Mouse (Mus musculus) kidney, embryonic 16.5 days (tissue): Measurements from ENCODE around the gene Senp1. TPM values are rescaled to one million over a fixed set of nuclear protein-coding genes. Genes with fewer than 3 reads are reported as not detected.
A peak's percentile ranks its signal among the peaks of the same experiment; 100 is the strongest.

Experiments
- ATAC-seq: fragments of 200-750 bp; cut with Nextera tagmentation; 2 replicates; pipeline ENCODE4 v1.8.0; 2017; ENCODE audit warnings: moderate TSS enrichment; ENCODE audit not compliant: low FRiP score, low TSS enrichment
- H3K27ac ChIP-seq: fragments of 300-500 bp; sonication (generic); 2 replicates; pipeline ENCODE4 v1.5.1; 2014; ENCODE audit warnings: low read length
- H3K27me3 ChIP-seq: fragments of 300-500 bp; sonication (generic); 2 replicates; pipeline ENCODE4 v1.6.1; 2014; ENCODE audit warnings: low read length, control low read depth, mixed read lengths; ENCODE audit not compliant: insufficient read depth
- H3K36me3 ChIP-seq: fragments of 300-500 bp; sonication (generic); 2 replicates; pipeline ENCODE4 v1.6.1; 2014; ENCODE audit warnings: low read length, control low read depth, mixed read lengths; ENCODE audit not compliant: insufficient read depth
- H3K4me1 ChIP-seq: fragments of 300-500 bp; sonication (generic); 2 replicates; pipeline ENCODE4 v1.6.1; 2014; ENCODE audit warnings: low read length, control low read depth, mixed read lengths; ENCODE audit not compliant: insufficient read depth
- H3K4me2 ChIP-seq: fragments of 300-500 bp; sonication (generic); replicated peaks from 2 replicates; pipeline ENCODE4 v1.6.1; 2014; ENCODE audit warnings: low read depth, low read length
- H3K4me3 ChIP-seq: fragments of 300-500 bp; sonication (generic); 2 replicates; pipeline ENCODE4 v1.5.1; 2014; ENCODE audit warnings: mild to moderate bottlenecking, low read length
- H3K9ac ChIP-seq: fragments of 300-500 bp; sonication (generic); replicated peaks from 2 replicates; pipeline ENCODE4 v1.6.1; 2014; ENCODE audit warnings: low read length
- H3K9me3 ChIP-seq: fragments of 300-500 bp; sonication (generic); 2 replicates; pipeline ENCODE4 v1.6.1; 2016; ENCODE audit warnings: low read length, control low read depth
- WGBS: fragments of 180-500 bp; shearing (Covaris S2); extraction: QIAGEN DNeasy Blood & Tissue Kit; methylation state at CpG from one replicate; pipeline ENCODE4 v1.1.7; 2014; 5-methylcytosine and 5-hydroxymethylcytosine counted together
- polyA plus RNA-seq: library from polyadenylated mRNA; unstranded; fragments of >200 nt; fragmentation: Nextera tagmentation; extraction: Ambion mirVana; gene quantifications from 2 replicates; pipeline ENCODE4 v1.2.1, GENCODE M21; 2015

Senp1 gene
- polyA plus RNA-seq, 1 experiment from 2014 or later = 29.9 TPM

DNA sequence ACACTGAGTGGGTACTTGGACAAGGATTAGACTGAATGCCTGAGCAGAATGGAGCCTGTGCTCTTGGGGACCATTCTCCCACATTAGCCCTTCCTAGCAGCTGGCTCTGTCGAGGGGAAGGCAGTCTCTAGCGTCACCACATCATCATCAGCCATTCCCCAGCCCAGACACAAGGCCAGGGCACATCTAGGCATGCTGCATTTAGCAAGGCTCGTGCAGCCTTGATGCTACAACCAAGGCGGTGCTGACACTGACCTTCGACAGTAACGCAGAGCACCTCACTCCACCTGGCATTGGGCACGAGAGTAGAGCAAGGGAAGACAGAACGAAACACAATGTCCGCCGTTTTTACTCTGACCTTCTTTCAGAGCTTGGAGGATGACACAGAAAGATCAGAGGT, 53.9 kb downstream of the Senp1 start:
- Histone ChIP-seq H3K4me2 (no peak overlapping the region), H3K27me3 (no peaks in the 10 kb centered on the region), H3K9ac (no peak overlapping the region), H3K4me1 (no peaks in the 10 kb centered on the region), H3K4me3 (no peak overlapping the region), H3K9me3 (peaks cover 4% of the 10 kb centered on the region; the same call in 1 of the 2 replicates), H3K27ac (no peak overlapping the region), H3K36me3 (peaks cover 63% of the 10 kb centered on the region)
- ATAC-seq = no peak
- 88% methylated on average over 10 of the region's 10 CpGs for WGBS

DNA sequence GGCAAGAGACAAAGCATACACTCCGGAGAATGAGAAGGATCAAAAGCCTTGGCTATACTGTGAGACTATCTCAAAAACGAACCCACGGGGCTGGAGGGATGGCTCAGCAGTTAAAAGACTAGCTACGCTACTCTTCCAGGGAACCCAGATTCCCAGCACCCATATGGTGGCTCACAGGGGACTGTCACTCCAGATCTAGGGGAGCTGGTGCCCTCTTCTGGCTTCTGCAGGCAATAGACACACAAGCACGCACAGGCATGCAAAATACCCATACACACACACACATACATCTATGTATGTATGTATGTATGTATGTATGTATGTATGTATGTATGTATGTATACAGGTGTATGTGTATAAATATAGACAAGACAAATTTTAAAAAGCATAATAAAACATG, 57.0 kb downstream of the Senp1 start:
- no peak for ATAC-seq
- Histone ChIP-seq H3K9me3 (0 out of 2 replicates have a peak, but pooled peaks cover 3% of the 10 kb centered on the region), H3K27ac (no peak overlapping the region), H3K4me2 (no peak overlapping the region), H3K9ac (no peak overlapping the region), H3K36me3 (peaks cover 45% of the 10 kb centered on the region), H3K4me3 (no peak overlapping the region), H3K27me3 (no peaks in the 10 kb centered on the region), H3K4me1 (no peaks in the 10 kb centered on the region)
- 95% methylated on average over 5 of the region's 5 CpGs for WGBS

DNA sequence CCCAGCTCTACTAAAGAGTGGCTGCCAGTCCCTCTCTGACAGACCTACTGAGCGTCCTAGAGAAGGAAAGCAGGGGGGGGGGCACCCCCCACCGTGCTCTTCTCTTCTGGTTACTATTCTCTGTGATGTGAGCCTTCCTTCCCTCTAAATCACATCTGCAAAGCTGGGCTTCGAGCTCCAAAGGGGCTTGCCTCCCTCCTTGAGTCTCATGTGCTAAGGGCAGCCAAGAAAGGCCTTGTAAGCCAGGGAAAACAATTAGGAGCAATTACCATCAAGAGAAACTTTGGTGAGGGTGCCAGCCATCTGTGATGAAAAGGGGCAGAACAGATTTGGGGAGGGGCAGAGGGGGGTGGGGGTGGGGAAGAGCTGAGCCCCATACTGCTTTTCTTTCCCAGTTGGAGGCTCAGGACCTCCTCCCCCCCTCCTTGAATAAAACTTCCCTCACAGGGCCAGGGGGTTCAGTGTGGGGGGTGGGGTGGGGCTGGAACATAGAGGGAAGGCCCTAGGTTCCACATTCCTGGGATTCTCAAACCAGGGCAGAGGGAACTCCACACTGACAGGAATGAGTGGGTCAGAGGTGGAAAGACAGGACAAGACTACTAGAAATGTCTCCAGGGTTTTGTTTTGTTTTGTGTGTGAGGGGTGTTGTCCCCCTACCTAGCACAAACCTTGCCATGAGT, 58.3 kb downstream of the Senp1 start:
- Histone ChIP-seq H3K27me3 (no peaks in the 10 kb centered on the region), H3K9ac (no peak overlapping the region), H3K4me1 (no peaks in the 10 kb centered on the region; the same call in 1 of the 2 replicates), H3K4me2 (no peak overlapping the region), H3K4me3 (no peak overlapping the region), H3K36me3 (peaks cover 32% of the 10 kb centered on the region), H3K9me3 (0 out of 2 replicates have a peak, but pooled peaks cover 3% of the 10 kb centered on the region), H3K27ac (no peak overlapping the region)
- 22% methylated on average over 3 of the region's 3 CpGs for WGBS
- ATAC-seq = no peak

DNA sequence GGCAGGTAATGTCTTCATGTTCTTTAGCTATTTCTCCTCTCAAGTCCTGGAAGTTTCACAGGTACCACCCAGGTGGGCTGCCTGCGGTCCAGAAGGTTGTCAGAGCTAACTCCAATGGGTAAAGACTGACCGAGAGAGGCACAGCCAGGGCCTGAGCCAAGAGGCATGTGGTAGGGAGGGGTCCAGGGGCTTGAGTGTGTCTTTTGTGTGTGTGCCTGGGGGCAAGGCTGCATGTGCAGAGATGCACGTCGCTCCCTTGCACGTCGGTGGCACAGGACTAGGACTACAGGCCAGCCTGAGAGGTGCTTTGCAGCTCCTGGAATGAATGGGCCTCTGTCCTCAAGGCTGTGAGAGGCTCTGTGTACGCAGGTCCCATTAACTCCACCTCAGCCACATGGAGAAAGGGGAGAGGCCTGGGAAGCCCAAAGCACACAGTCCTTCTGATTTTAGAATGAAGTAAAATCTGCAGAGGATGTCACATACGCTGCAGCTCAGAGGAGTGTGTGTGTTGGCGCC, 60.3 kb downstream of the Senp1 start:
- Histone ChIP-seq H3K27ac (no peak overlapping the region), H3K4me2 (no peak overlapping the region), H3K36me3 (peaks cover 22% of the 10 kb centered on the region), H3K9me3 (0 out of 2 replicates have a peak, but pooled peaks cover 3% of the 10 kb centered on the region), H3K9ac (no peak overlapping the region), H3K27me3 (no peaks in the 10 kb centered on the region), H3K4me3 (no peak overlapping the region), H3K4me1 (peaks cover 4% of the 10 kb centered on the region)
- WGBS = 73% methylated on average over 9 of the region's 9 CpGs
- no peak for ATAC-seq

DNA sequence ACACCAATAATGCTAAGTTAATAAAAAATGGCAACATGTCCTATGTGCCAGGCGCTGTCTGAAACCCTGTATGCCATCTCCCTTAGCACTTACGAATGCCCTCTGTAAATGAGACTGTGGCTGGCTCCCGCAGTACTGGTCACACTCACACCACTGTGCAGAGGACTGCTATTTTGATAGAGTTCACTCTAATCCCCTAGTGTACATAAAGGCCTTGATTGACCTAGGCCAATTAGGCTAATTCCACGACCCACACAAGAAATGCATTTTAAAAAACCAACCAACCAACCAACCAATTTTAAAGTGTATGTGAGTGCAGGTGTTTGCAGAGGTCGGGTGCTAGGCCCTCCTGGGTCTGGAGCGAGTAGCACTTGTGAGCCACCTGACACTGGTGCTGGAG, 63.7 kb downstream of the Senp1 start:
- Histone ChIP-seq H3K27me3 (no peaks in the 10 kb centered on the region), H3K9me3 (no peaks in the 10 kb centered on the region), H3K27ac (no peak overlapping the region), H3K4me1 (peaks cover 37% of the 10 kb centered on the region), H3K4me2 (no peak overlapping the region), H3K36me3 (0 out of 2 replicates have a peak, but pooled peaks cover 3% of the 10 kb centered on the region), H3K9ac (no peak overlapping the region), H3K4me3 (no peak overlapping the region)
- 81% methylated on average over 6 of the region's 6 CpGs for WGBS
- no peak for ATAC-seq

DNA sequence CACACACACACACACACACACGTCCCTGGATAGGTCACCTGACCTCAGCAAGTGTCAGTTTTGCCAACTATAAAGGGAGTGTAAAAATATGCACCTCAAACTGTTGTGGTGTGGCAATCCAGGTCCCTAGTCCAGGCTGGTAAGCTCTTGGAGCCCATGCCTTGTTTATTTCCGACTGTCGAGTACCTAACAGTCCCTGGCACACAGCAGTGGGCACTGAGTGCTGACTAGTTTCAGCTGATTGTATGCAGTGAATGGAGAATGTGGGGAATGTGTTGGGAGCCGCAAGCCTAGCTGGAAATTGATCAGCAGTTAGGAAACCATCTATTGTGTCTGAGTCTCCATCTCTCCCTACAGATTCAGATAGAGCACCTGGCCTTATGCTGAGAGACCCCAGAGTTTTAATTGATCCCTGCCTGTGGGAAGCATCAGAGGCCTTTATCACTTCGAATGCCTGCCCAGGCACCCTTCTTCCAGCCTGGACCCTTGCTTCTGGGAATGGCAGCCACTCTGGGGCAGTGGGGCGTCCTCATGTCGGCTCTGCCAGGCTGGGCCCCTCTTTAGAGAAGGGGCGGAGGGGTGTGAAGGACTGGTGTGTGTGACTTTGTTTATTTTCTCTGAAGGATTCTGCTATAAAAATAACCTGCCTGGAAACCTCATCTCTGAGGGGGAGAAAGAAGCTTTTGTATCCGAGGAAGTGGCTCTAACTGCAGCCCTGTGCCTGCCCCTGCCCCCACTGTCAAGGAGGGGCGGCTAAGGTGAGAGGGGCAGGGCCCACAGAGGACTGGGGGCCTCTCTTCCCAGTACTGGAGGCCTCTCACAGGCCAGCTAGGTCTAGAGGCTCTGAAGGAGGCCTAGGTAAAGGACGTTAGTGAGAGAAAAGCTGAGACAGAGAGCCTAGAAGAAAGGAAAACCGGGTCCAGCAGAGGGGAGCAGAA, 66.3 kb downstream of the Senp1 start:
- ATAC-seq = peak; percentile 62; the same call in 1 of the 2 replicates

DNA sequence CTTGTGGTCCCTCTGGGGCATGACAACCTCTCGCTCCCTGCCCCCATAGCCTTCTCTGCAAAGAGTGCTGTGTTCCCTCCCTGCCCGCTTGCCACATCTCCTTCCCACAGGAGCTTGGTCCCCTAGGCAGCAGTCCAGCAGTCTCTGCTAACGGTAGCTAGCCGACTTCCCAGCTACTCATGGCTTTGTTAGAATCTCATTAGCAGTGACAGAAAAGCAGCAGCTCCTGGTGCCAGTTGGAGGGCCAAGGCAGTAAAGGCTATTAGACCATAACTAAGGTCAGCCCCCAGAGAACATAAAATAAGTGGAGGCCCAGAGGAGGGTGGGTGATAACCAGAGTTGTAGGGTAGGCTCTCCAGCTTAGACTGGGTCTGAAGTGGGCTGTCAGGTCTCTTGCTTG, 67.9 kb downstream of the Senp1 start:
- Histone ChIP-seq H3K27ac (no peak overlapping the region), H3K4me3 (no peak overlapping the region)
- peak; percentile 68 for ATAC-seq

More for the DNA sequence above, 66.3 kb downstream of the Senp1 start:
- WGBS = 25% methylated on average over 12 of the region's 12 CpGs
- H3K36me3 ChIP-seq = no peaks in the 10 kb centered on the region
- H3K9ac ChIP-seq = peak overlapping the region; percentile 42; the same call in 1 of the 2 replicates
- H3K9me3 ChIP-seq = no peaks in the 10 kb centered on the region
- peak overlapping the region; percentile 69 for H3K27ac ChIP-seq
- no peaks in the 10 kb centered on the region for H3K27me3 ChIP-seq
- H3K4me3 ChIP-seq = no peak overlapping the region
- peaks cover 40% of the 10 kb centered on the region for H3K4me1 ChIP-seq
- no peak overlapping the region for H3K4me2 ChIP-seq

DNA sequence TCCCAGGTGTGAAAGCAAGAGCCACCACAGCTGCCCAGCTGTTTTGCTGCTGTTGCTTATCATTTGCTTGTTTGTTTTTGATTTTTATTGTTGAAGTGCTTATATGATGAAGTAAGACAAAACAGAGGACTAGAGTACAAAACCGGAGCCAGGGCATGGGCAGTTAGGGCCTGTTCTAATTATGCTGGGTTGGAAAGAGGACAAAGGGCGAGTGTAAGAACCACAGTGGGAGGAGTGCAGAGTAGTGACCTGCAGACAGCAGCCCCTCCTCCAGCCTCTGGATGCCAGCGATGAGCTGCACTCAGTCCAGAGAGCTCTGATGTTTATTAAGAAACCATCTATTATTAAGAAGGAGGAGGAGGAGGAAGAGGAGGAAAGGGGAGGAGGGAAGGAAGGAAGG, 70.4 kb downstream of the Senp1 start:
- ATAC-seq = no peak
- H3K36me3 ChIP-seq = no peaks in the 10 kb centered on the region
- H3K9me3 ChIP-seq = no peaks in the 10 kb centered on the region
- 47% methylated on average over 3 of the region's 3 CpGs for WGBS
- H3K4me3 ChIP-seq = no peak overlapping the region
- H3K9ac ChIP-seq = no peak overlapping the region
- H3K27me3 ChIP-seq = no peaks in the 10 kb centered on the region
- no peak overlapping the region for H3K27ac ChIP-seq
- no peak overlapping the region for H3K4me2 ChIP-seq
- H3K4me1 ChIP-seq = peaks cover 43% of the 10 kb centered on the region

More for the DNA sequence above, 67.9 kb downstream of the Senp1 start:
- 16% methylated on average over 4 of the region's 4 CpGs for WGBS
- Histone ChIP-seq H3K9me3 (no peaks in the 10 kb centered on the region), H3K9ac (no peak overlapping the region), H3K36me3 (no peaks in the 10 kb centered on the region), H3K4me2 (no peak overlapping the region), H3K27me3 (no peaks in the 10 kb centered on the region), H3K4me1 (peaks cover 49% of the 10 kb centered on the region)

DNA sequence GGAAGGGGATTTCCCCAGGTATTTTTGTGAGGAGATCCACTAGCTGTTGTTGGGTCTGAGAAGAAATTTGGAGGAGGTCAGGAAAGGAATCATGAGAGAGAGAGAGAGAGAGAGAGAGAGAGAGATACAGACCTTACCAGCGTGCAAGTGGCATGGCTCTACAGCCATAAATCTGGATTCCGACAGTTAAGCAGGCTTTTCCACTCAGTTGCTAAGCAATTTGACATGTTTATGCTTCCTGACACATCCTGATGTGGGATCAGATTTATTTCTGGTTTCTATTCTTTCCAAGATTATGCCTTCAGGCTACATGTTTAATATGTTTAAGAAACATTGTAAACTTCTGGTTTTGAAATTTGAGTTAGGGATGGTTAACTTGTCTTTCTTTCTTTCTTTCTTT, 71.7 kb downstream of the Senp1 start:
- no peak overlapping the region for H3K27ac ChIP-seq
- no peak for ATAC-seq
- no peak overlapping the region for H3K9ac ChIP-seq
- no peak overlapping the region for H3K4me3 ChIP-seq
- peak overlapping the region; percentile 15 for H3K4me2 ChIP-seq
- H3K27me3 ChIP-seq = no peaks in the 10 kb centered on the region
- H3K9me3 ChIP-seq = no peaks in the 10 kb centered on the region
- peaks cover 31% of the 10 kb centered on the region for H3K4me1 ChIP-seq
- H3K36me3 ChIP-seq = no peaks in the 10 kb centered on the region
- WGBS = 0% methylated on average over 2 of the region's 2 CpGs
